Mouse (Mus musculus) lung, embryonic 16.5 days (tissue): Measurements from ENCODE around the gene Xrcc6. TPM values are rescaled to one million over a fixed set of nuclear protein-coding genes. Genes with fewer than 3 reads are reported as not detected.

Source experiments
- ATAC-seq: fragments of 200-750 bp; cut with Nextera tagmentation; 2 replicates; pipeline ENCODE4 v1.8.0; 2017; ENCODE audit warnings: low read depth, mild to moderate bottlenecking, moderate library complexity
- H3K27ac ChIP-seq: fragments of 300-500 bp; sonication (generic); 2 replicates; pipeline ENCODE4 v1.5.1; 2014; ENCODE audit warnings: mild to moderate bottlenecking, control low read depth, low read length
- H3K27me3 ChIP-seq: fragments of 300-500 bp; sonication (generic); 2 replicates; pipeline ENCODE4 v1.6.1; 2014; ENCODE audit warnings: low read depth, low read length, mixed read lengths; ENCODE audit not compliant: control insufficient read depth, insufficient read depth
- H3K36me3 ChIP-seq: fragments of 300-500 bp; sonication (generic); 2 replicates; pipeline ENCODE4 v1.6.1; 2014; ENCODE audit warnings: low read length; ENCODE audit not compliant: control insufficient read depth, insufficient read depth
- H3K4me1 ChIP-seq: fragments of 300-500 bp; sonication (generic); replicated peaks from 2 replicates; pipeline ENCODE4 v1.6.1; 2014; ENCODE audit warnings: low read length, mixed read lengths; ENCODE audit not compliant: control insufficient read depth, insufficient read depth
- H3K4me2 ChIP-seq: fragments of 300-500 bp; sonication (generic); 2 replicates; pipeline ENCODE4 v1.6.1; 2014; ENCODE audit warnings: low read depth, low read length, control low read depth
- H3K4me3 ChIP-seq: fragments of 300-500 bp; sonication (generic); 2 replicates; pipeline ENCODE4 v1.5.1; 2014; ENCODE audit warnings: mild to moderate bottlenecking, low read length, control low read depth
- H3K9ac ChIP-seq: fragments of 300-500 bp; sonication (generic); 2 replicates; pipeline ENCODE4 v1.6.1; 2014; ENCODE audit warnings: low read length, control low read depth
- H3K9me3 ChIP-seq: fragments of 300-500 bp; sonication (generic); 2 replicates; pipeline ENCODE4 v1.6.1; 2016; ENCODE audit warnings: low read length; ENCODE audit not compliant: control insufficient read depth
- WGBS: fragments of 180-500 bp; shearing (Covaris S2); extraction: QIAGEN DNeasy Blood & Tissue Kit; methylation state at CpG from one replicate; pipeline ENCODE4 v1.1.7; 2014; 5-methylcytosine and 5-hydroxymethylcytosine counted together
- polyA plus RNA-seq: library from polyadenylated mRNA; unstranded; fragments of >200 nt; fragmentation: Nextera tagmentation; extraction: Ambion mirVana; gene quantifications from 2 replicates; pipeline ENCODE4 v1.2.1, GENCODE M21; 2015

Xrcc6 gene
- polyA plus RNA-seq, 1 experiment from 2014 or later, result 72.0 TPM

- H3K4me1 ChIP-seq, result peaks cover 14% of the 10 kb centered on the region
- no peaks in the 10 kb centered on the region for H3K36me3 ChIP-seq
- H3K27ac ChIP-seq, result no peak overlapping the region
- H3K9me3 ChIP-seq, result no peaks in the 10 kb centered on the region
- H3K4me2 ChIP-seq, result no peak overlapping the region
- H3K27me3 ChIP-seq, result no peaks in the 10 kb centered on the region
- no peak overlapping the region for H3K4me3 ChIP-seq
- no peak overlapping the region for H3K9ac ChIP-seq
- WGBS, result 71% methylated on average over 6 of the region's 6 CpGs
- no peak for ATAC-seq
These were observed 24.3 kb downstream of the Xrcc6 start for GRCm38 (mm10) chr15:82011947-82012346.

GRCm38 (mm10) chr15:82014745-82015391 lies 27.2 kb downstream of the Xrcc6 start:
- H3K27ac ChIP-seq, result no peak overlapping the region
- H3K9me3 ChIP-seq, result no peaks in the 10 kb centered on the region
- H3K36me3 ChIP-seq, result peaks cover 1% of the 10 kb centered on the region; the same call in 1 of the 2 replicates
- ATAC-seq, result no peak
- H3K9ac ChIP-seq, result peak overlapping the region; percentile 91
- peak overlapping the region; percentile 98 for H3K4me2 ChIP-seq
- H3K27me3 ChIP-seq, result no peaks in the 10 kb centered on the region
- peaks cover 16% of the 10 kb centered on the region for H3K4me1 ChIP-seq
- H3K4me3 ChIP-seq, result peak overlapping the region; percentile 98
- 22% methylated on average over 9 of the region's 9 CpGs for WGBS

- H3K4me1 ChIP-seq, result peaks cover 16% of the 10 kb centered on the region
- under 1% methylated on average over 35 of the region's 39 CpGs for WGBS
- peaks cover 4% of the 10 kb centered on the region; the same call in 1 of the 2 replicates for H3K36me3 ChIP-seq
- H3K27me3 ChIP-seq, result no peaks in the 10 kb centered on the region
- peak overlapping the region; percentile 57 for H3K27ac ChIP-seq
- peak; percentile 2; the same call in 1 of the 2 replicates for ATAC-seq
- H3K9ac ChIP-seq, result peak overlapping the region; percentile 91
- H3K4me2 ChIP-seq, result peak overlapping the region; percentile 98
- peak overlapping the region; percentile 98 for H3K4me3 ChIP-seq
- no peaks in the 10 kb centered on the region for H3K9me3 ChIP-seq
These were observed 27.9 kb downstream of the Xrcc6 start for GRCm38 (mm10) chr15:82015392-82016100.

DNA sequence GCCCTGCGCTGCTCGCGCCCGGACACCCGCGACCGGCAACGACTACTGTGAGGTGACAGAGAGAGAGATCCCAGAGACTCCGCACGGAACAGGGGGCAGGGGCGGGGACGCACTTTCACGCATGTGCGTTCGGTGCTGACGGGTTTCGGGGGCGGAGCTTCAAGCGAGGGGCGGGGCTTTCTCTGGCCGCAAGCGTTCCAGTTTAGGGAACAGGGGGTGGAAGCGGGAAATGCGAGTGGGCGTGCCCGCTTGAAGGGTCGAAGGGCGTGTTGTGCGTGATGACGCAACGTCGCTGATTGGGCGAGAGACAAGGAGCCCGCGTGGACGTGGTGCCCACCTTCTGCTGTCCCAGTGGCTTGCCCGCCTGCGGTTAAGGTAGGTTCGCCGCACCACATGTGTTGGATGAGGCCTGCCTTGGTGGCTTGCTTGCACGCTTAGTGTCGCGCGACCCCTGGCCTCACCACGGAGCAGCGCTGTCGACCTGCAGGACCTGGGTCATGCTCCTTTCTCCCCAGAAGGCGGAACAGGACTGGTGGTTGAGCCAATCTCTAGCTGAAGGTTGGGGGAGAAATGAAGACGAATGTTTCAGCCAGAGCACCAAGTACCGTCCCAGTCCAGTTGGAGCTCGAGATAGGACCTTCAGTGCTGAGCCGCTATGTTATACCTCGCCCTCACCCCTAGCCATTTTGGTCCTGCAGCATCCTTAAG lies 28.6 kb downstream of the Xrcc6 start:
- Histone ChIP-seq H3K27ac (peak overlapping the region; percentile 57), H3K36me3 (peaks cover 4% of the 10 kb centered on the region; the same call in 1 of the 2 replicates), H3K9me3 (no peaks in the 10 kb centered on the region), H3K4me2 (peak overlapping the region; percentile 98), H3K9ac (peak overlapping the region; percentile 91), H3K4me3 (peak overlapping the region; percentile 98), H3K4me1 (peaks cover 16% of the 10 kb centered on the region), H3K27me3 (no peaks in the 10 kb centered on the region)
- WGBS, result under 1% methylated on average over 51 of the region's 53 CpGs
- ATAC-seq, result peak; percentile 98

DNA sequence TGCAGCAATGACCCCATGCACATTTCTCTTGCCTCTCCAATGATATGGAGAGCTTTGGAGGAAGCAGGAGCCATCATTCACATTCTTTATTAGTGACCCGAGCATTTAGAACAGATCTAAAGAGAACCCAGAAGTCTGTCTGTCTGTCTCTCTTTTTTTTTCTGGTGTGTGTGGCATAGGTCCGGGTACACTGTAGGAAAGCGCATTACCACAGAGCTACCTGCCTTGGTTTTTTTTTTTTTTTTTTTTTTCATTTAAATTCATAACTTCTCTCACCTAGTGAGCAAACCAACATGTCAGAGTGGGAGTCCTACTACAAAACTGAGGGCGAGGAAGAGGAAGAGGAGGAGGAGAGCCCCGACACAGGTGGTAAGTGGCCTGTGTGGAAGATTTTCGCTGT lies 29.2 kb downstream of the Xrcc6 start:
- Histone ChIP-seq H3K27me3 (no peaks in the 10 kb centered on the region), H3K9me3 (no peaks in the 10 kb centered on the region), H3K4me3 (peak overlapping the region; percentile 98), H3K4me2 (peak overlapping the region; percentile 80), H3K27ac (peak overlapping the region; percentile 15; the same call in 1 of the 2 replicates), H3K36me3 (peaks cover 4% of the 10 kb centered on the region; the same call in 1 of the 2 replicates), H3K4me1 (peaks cover 16% of the 10 kb centered on the region), H3K9ac (peak overlapping the region; percentile 68)
- ATAC-seq, result no peak
- WGBS, result 10% methylated on average over 6 of the region's 6 CpGs

DNA sequence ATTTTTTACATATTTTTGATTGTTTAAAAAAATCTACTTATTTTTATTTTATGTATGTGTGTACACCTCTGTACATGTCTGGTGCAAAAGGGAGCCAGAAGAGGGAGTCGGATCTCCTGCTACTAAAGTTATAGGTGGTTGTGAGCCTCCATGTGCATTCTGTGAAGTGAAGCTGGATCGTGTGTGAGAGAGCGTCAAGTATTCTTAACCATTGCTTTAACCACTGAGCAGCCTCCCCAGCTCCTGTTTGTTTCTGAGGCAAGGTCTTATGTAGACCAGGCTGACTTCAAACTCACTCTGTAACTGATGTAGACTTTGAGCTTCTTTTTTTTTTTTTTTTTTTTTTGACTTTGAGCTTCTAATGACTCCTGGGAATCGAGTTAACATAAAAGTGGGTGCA lies 29.8 kb downstream of the Xrcc6 start:
- Histone ChIP-seq H3K9ac (no peak overlapping the region), H3K4me1 (peaks cover 16% of the 10 kb centered on the region), H3K4me3 (no peak overlapping the region), H3K9me3 (no peaks in the 10 kb centered on the region), H3K27ac (no peak overlapping the region), H3K36me3 (peaks cover 5% of the 10 kb centered on the region; the same call in 1 of the 2 replicates), H3K4me2 (0 out of 2 replicates have a peak overlapping the region, but pooled peaks have one; percentile 18), H3K27me3 (no peaks in the 10 kb centered on the region)
- 64% methylated on average over 4 of the region's 4 CpGs for WGBS
- ATAC-seq, result no peak

DNA sequence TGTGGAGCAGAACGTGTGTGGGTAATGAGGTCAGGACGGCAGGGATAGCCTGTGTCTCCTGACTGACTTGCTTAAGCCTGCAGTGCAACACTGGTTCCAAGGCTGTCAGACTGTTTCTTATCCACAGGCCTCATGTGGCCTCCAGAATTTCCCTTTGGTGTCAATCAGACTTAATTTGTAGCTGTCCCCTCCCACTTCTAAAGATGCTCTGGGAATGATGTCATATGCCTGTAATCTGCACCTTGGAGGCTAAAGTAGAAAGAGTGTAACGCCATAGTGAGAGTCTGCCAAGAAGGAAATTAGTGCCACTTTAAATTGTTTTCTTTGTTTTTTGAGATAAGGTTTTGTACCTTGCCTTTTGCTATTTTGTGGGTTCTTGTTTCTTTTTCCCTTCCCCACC lies 31.7 kb downstream of the Xrcc6 start:
- Histone ChIP-seq H3K4me3 (no peak overlapping the region), H3K36me3 (peaks cover 9% of the 10 kb centered on the region; the same call in 1 of the 2 replicates), H3K4me1 (peaks cover 12% of the 10 kb centered on the region), H3K27ac (no peak overlapping the region), H3K4me2 (no peak overlapping the region), H3K27me3 (no peaks in the 10 kb centered on the region), H3K9me3 (no peaks in the 10 kb centered on the region), H3K9ac (no peak overlapping the region)
- ATAC-seq, result no peak
- 82% methylated on average over 3 of the region's 3 CpGs for whole genome bisulfite sequencing

DNA sequence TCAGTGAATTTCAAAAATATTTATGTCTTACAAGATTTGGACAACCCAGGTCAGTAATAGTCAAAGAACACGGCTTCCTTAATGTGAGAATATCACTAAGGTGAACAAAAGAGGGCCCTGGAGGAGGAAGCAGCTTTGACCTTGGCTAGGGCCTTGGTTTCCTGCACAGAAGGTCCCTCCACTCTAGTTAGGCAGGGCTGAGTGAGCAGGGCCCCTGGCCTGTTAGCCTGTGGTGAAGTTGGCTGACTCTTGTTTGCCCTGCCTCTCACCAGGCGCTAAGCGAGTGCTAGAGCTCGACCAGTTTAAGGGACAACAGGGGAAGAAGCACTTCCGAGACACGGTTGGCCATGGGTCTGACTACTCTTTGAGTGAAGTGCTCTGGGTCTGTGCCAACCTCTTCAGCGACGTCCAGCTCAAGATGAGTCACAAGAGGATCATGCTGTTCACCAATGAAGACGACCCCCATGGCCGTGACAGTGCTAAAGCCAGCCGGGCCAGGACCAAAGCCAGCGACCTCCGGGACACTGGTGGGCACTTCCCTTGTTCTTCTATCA lies 35.0 kb downstream of the Xrcc6 start:
- Histone ChIP-seq H3K27me3 (no peaks in the 10 kb centered on the region), H3K4me3 (no peak overlapping the region), H3K4me1 (no peaks in the 10 kb centered on the region; the same call in 1 of the 2 replicates), H3K36me3 (peaks cover 31% of the 10 kb centered on the region), H3K27ac (no peak overlapping the region), H3K9ac (no peak overlapping the region), H3K9me3 (no peaks in the 10 kb centered on the region), H3K4me2 (no peak overlapping the region)
- no peak for ATAC-seq
- WGBS, result 66% methylated on average over 13 of the region's 13 CpGs
